Mouse (Mus musculus): ENCODE data around the gene Itgad.

DNA sequence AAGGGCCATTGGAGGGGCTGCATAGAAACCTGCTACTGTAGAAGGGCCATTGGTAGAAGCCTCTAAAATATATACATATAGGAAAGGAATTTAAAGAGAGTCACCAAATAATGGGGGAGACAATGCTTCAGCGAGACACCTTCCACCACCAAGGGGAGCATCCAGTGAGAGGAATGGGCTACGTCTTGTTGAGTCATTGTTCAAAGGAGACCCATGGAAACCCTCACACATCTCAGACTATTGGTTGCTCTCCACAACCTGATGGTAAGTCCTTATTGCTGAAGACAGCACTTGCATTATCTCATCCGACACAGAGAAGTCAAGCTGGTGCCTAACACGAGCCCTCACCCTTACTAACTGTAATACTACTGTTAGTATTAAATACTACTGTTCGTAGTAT, 101.6 kb downstream of the Itgad start:
- no peak for TF ChIP-seq SMC3 (IDR thresholded peaks at IDR 0.05; ENCODE audit: low read depth, low read length)
- TF ChIP-seq MXI1 (IDR thresholded peaks at IDR 0.05; ENCODE audit: low read depth, low read length), result no peak
- TF ChIP-seq ZKSCAN1 (IDR thresholded peaks at IDR 0.05; ENCODE audit: low read depth, low read length), result no peak
- TF ChIP-seq POLR2A (IDR thresholded peaks at IDR 0.05; ENCODE audit: control insufficient read depth in 1 of 2, insufficient read depth in 1 of 2, low read depth in 1 of 2, low read length in 2 of 2, poor library complexity in 1 of 2), result no peak
- no peak for TF ChIP-seq EP300 (IDR thresholded peaks at IDR 0.05; ENCODE audit: low read depth in 1 of 2, low read length in 2 of 2)
- TF ChIP-seq RCOR1 (IDR thresholded peaks at IDR 0.05; ENCODE audit: low read depth, low read length), result no peak
- TF ChIP-seq CTCF (IDR thresholded peaks at IDR 0.05 in 2 of 3, conservative IDR thresholded peaks at IDR 0.05 in 1 of 3; ENCODE audit: control insufficient read depth in 1 of 3, insufficient read depth in 1 of 3, low read depth in 2 of 3, low read length in 3 of 3, poor library complexity in 1 of 3, severe bottlenecking in 1 of 3), result no peak

All from MEL (cell line).